Mouse (Mus musculus) heart, embryonic 16.5 days (tissue): Measurements from ENCODE around the gene 2410002F23Rik. TPM values are rescaled to one million over a fixed set of nuclear protein-coding genes. Genes with fewer than 3 reads are reported as not detected.

ENCODE experiments used
- ATAC-seq: fragments of 200-750 bp; cut with Nextera tagmentation; replicated peaks from 2 replicates; pipeline ENCODE4 v1.8.0; 2017; ENCODE audit warnings: moderate number of reproducible peaks; ENCODE audit not compliant: insufficient read depth, low FRiP score; ENCODE audit errors: extremely low read depth
- H3K27ac ChIP-seq: fragments of 300-500 bp; sonication (generic); 2 replicates; pipeline ENCODE4 v1.5.1; 2014; ENCODE audit warnings: mild to moderate bottlenecking, low read length, control low read depth, moderate library complexity
- H3K27me3 ChIP-seq: fragments of 300-500 bp; sonication (generic); 2 replicates; pipeline ENCODE4 v1.6.1; 2014; ENCODE audit warnings: low read length, mixed read lengths; ENCODE audit not compliant: control insufficient read depth, insufficient read depth
- H3K36me3 ChIP-seq: fragments of 300-500 bp; sonication (generic); 2 replicates; pipeline ENCODE4 v1.6.1; 2014; ENCODE audit not compliant: control insufficient read depth, insufficient read depth
- H3K4me1 ChIP-seq: fragments of 300-500 bp; sonication (generic); 2 replicates; pipeline ENCODE4 v1.6.1; 2014; ENCODE audit warnings: low read length, mixed read lengths; ENCODE audit not compliant: control insufficient read depth, insufficient read depth
- H3K4me2 ChIP-seq: fragments of 300-500 bp; sonication (generic); 2 replicates; pipeline ENCODE4 v1.6.1; 2014; ENCODE audit warnings: low read depth, mild to moderate bottlenecking, control low read depth, low read length
- H3K4me3 ChIP-seq: fragments of 300-500 bp; sonication (generic); 2 replicates; pipeline ENCODE4 v1.5.1; 2014; ENCODE audit warnings: mild to moderate bottlenecking, control low read depth, low read length
- H3K9ac ChIP-seq: fragments of 300-500 bp; sonication (generic); 2 replicates; pipeline ENCODE4 v1.6.1; 2014; ENCODE audit warnings: low read length, control low read depth
- H3K9me3 ChIP-seq: fragments of 300-500 bp; sonication (generic); replicated peaks from 2 replicates; pipeline ENCODE4 v1.6.1; 2016; ENCODE audit warnings: low read length; ENCODE audit not compliant: control insufficient read depth
- WGBS: fragments of 180-500 bp; shearing (Covaris S2); extraction: QIAGEN DNeasy Blood & Tissue Kit; methylation state at CpG from one replicate; pipeline ENCODE4 v1.1.7; 2014; 5-methylcytosine and 5-hydroxymethylcytosine counted together
- polyA plus RNA-seq: library from polyadenylated mRNA; unstranded; fragments of >200 nt; fragmentation: Nextera tagmentation; extraction: Ambion mirVana; gene quantifications from 2 replicates; pipeline ENCODE4 v1.2.1, GENCODE M21; 2015

2410002F23Rik gene
- polyA plus RNA-seq, 1 experiment from 2014 or later: 78.4 TPM

- H3K27me3 ChIP-seq: peaks cover 19% of the 10 kb centered on the region
- H3K4me2 ChIP-seq: no peak overlapping the region
- WGBS: 67% methylated on average over 7 of the region's 7 CpGs
- H3K36me3 ChIP-seq: no peaks in the 10 kb centered on the region
- H3K27ac ChIP-seq: no peak overlapping the region
- no peaks in the 10 kb centered on the region; the same call in none of the 2 replicates for H3K9me3 ChIP-seq
- no peak for ATAC-seq
- no peak overlapping the region for H3K4me3 ChIP-seq
- H3K4me1 ChIP-seq: no peaks in the 10 kb centered on the region
- no peak overlapping the region for H3K9ac ChIP-seq
Measured at GRCm38 (mm10) chr7:44273446-44273845, 26.9 kb downstream of the 2410002F23Rik start.

- Histone ChIP-seq H3K27me3 (peaks cover 19% of the 10 kb centered on the region), H3K9me3 (no peaks in the 10 kb centered on the region; the same call in none of the 2 replicates), H3K4me1 (no peaks in the 10 kb centered on the region), H3K4me2 (no peak overlapping the region), H3K9ac (no peak overlapping the region), H3K36me3 (no peaks in the 10 kb centered on the region), H3K27ac (no peak overlapping the region), H3K4me3 (no peak overlapping the region)
- 26% methylated on average over 11 of the region's 11 CpGs for WGBS
- no peak for ATAC-seq
Measured at GRCm38 (mm10) chr7:44274096-44274495, 27.6 kb downstream of the 2410002F23Rik start.

- no peak for ATAC-seq
- Histone ChIP-seq H3K9me3 (no peaks in the 10 kb centered on the region; the same call in none of the 2 replicates), H3K9ac (no peak overlapping the region), H3K36me3 (no peaks in the 10 kb centered on the region), H3K27ac (no peak overlapping the region), H3K27me3 (peaks cover 19% of the 10 kb centered on the region), H3K4me2 (no peak overlapping the region), H3K4me1 (no peaks in the 10 kb centered on the region), H3K4me3 (no peak overlapping the region)
- WGBS: 75% methylated on average over 3 of the region's 3 CpGs
Measured at GRCm38 (mm10) chr7:44275546-44275945, 29.0 kb downstream of the 2410002F23Rik start.

- no peaks in the 10 kb centered on the region for H3K36me3 ChIP-seq
- ATAC-seq: no peak
Measured at GRCm38 (mm10) chr7:44276461-44277249, 30.1 kb downstream of the 2410002F23Rik start.

GRCm38 (mm10) chr7:44277250-44277622 lies 30.7 kb downstream of the 2410002F23Rik start:
- H3K4me3 ChIP-seq: no peak overlapping the region
- no peak overlapping the region for H3K4me2 ChIP-seq
- no peak for ATAC-seq
- WGBS: 44% methylated on average over 2 of the region's 2 CpGs
- H3K27me3 ChIP-seq: peaks cover 19% of the 10 kb centered on the region
- H3K4me1 ChIP-seq: no peaks in the 10 kb centered on the region
- no peaks in the 10 kb centered on the region; the same call in 1 of the 2 replicates for H3K9me3 ChIP-seq
- no peak overlapping the region for H3K9ac ChIP-seq
- no peaks in the 10 kb centered on the region for H3K36me3 ChIP-seq
- no peak overlapping the region for H3K27ac ChIP-seq

More at GRCm38 (mm10) chr7:44276461-44277249, 30.1 kb downstream of the 2410002F23Rik start:
- no peaks in the 10 kb centered on the region; the same call in 1 of the 2 replicates for H3K9me3 ChIP-seq
- H3K9ac ChIP-seq: no peak overlapping the region
- 62% methylated on average over 10 of the region's 10 CpGs for WGBS
- H3K4me2 ChIP-seq: no peak overlapping the region
- no peak overlapping the region for H3K4me3 ChIP-seq
- H3K27me3 ChIP-seq: peaks cover 19% of the 10 kb centered on the region
- H3K27ac ChIP-seq: no peak overlapping the region
- H3K4me1 ChIP-seq: no peaks in the 10 kb centered on the region

- no peak overlapping the region for H3K4me2 ChIP-seq
- no peak for ATAC-seq
- no peak overlapping the region for H3K9ac ChIP-seq
- no peaks in the 10 kb centered on the region; the same call in 1 of the 2 replicates for H3K9me3 ChIP-seq
- no peaks in the 10 kb centered on the region for H3K4me1 ChIP-seq
- H3K27me3 ChIP-seq: no peaks in the 10 kb centered on the region
- 52% methylated on average over 1 of the region's 1 CpGs for WGBS
- no peak overlapping the region for H3K27ac ChIP-seq
- no peak overlapping the region for H3K4me3 ChIP-seq
- H3K36me3 ChIP-seq: no peaks in the 10 kb centered on the region
Measured at GRCm38 (mm10) chr7:44280959-44281358, 34.4 kb downstream of the 2410002F23Rik start.

GRCm38 (mm10) chr7:44281586-44281985 lies 35.1 kb downstream of the 2410002F23Rik start:
- H3K9ac ChIP-seq: no peak overlapping the region
- H3K36me3 ChIP-seq: no peaks in the 10 kb centered on the region
- 62% methylated on average over 7 of the region's 7 CpGs for WGBS
- H3K9me3 ChIP-seq: no peaks in the 10 kb centered on the region; the same call in 1 of the 2 replicates
- H3K27ac ChIP-seq: no peak overlapping the region
- no peak for ATAC-seq
- no peak overlapping the region for H3K4me3 ChIP-seq
- H3K4me2 ChIP-seq: no peak overlapping the region
- no peaks in the 10 kb centered on the region for H3K4me1 ChIP-seq
- H3K27me3 ChIP-seq: no peaks in the 10 kb centered on the region

GRCm38 (mm10) chr7:44287760-44288159 lies 41.2 kb downstream of the 2410002F23Rik start:
- Histone ChIP-seq H3K27me3 (peaks cover 2% of the 10 kb centered on the region), H3K27ac (no peak overlapping the region), H3K4me2 (no peak overlapping the region), H3K4me3 (no peak overlapping the region), H3K36me3 (no peaks in the 10 kb centered on the region), H3K4me1 (no peaks in the 10 kb centered on the region), H3K9ac (no peak overlapping the region), H3K9me3 (no peaks in the 10 kb centered on the region)
- no peak for ATAC-seq
- WGBS: 60% methylated on average over 7 of the region's 7 CpGs

- H3K27me3 ChIP-seq: peaks cover 2% of the 10 kb centered on the region
- no peak overlapping the region for H3K4me2 ChIP-seq
- WGBS: 74% methylated on average over 4 of the region's 4 CpGs
- no peak for ATAC-seq
- no peaks in the 10 kb centered on the region for H3K36me3 ChIP-seq
- no peak overlapping the region for H3K9ac ChIP-seq
- no peaks in the 10 kb centered on the region for H3K9me3 ChIP-seq
- H3K4me3 ChIP-seq: no peak overlapping the region
- no peak overlapping the region for H3K27ac ChIP-seq
- no peaks in the 10 kb centered on the region for H3K4me1 ChIP-seq
Measured at GRCm38 (mm10) chr7:44290986-44291385, 44.5 kb downstream of the 2410002F23Rik start.
